Mouse (Mus musculus): ENCODE measurements around the gene Hrk.

DNA sequence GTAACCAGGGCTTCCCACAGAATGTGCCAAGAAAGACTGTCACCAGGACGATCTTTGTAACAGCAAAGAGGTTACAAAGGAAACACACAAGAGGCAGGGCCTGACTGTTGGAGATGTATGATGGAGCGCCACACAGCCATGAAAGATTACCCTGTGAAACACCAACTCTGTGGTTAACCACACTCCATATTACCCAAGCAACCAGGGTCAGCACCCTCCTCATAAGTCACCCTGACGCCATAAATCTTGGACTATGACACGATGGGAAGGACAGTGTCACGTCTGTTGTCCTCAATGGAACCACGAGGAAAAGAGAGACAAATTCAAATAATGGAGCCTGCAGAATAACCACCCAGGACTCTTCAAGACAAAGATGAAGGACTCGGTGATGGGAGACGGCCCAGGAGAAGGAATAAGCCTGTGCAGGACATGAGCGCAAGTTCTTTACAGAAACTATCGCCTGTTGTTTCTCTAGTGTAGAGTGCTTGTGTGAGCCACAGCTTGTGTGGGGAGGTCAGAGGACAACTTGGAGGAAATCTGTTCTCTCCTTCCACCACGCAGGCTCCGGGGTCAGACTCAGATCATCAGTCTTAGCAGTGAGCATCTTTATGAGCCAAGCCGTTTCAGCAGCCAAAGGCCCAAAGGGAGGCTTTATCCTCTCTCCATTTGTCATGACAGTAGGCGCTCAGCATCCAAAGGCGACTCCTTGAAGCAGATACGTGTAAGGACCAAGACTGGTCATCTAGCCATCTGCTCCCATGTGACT is 40.4 kb downstream of the Hrk start:
- TF ChIP-seq POLR2A (IDR thresholded peaks at IDR 0.05; ENCODE audit: borderline replicate concordance, insufficient read depth, low read length) (no peak), CTCF (IDR thresholded peaks at IDR 0.05; ENCODE audit: borderline replicate concordance, insufficient read depth, low read depth, low read length) (no peak)
